Mouse (Mus musculus): Measurements from ENCODE around the gene Arfrp1.

DNA sequence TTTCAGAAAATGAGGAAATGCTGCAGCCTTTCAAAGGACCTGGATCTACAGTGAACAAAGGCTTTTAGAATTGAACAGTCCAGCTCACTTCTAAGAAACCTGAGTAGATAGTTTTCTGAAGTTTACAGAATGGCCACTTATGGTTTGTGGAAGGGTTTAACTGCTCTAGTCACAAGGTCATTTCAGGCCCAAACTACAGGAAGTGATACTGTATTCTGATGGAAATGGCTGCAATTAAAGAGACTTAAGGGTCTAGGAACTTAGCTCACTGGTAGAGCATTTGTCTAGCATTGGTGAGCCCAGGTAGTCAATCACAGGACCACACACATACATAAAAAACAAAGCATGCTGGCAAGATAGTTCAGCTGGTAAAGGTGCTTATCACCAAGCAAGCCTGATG, 32.7 kb downstream of the Arfrp1 start:
- no peak for TF ChIP-seq CTCF (conservative IDR thresholded peaks at IDR 0.05 in 1 of 2, IDR thresholded peaks at IDR 0.05 in 1 of 2; ENCODE audit: low read depth in 2 of 2, low read length in 2 of 2)
- TF ChIP-seq POLR2A (IDR thresholded peaks at IDR 0.05; ENCODE audit: low read depth, low read length), result no peak
- no peak for TF ChIP-seq EP300 (IDR thresholded peaks at IDR 0.05; ENCODE audit: low read length)
- no peak for TF ChIP-seq POLR2AphosphoS2 (IDR thresholded peaks at IDR 0.05; ENCODE audit: low read depth, low read length)
- no peak for TF ChIP-seq USF2 (conservative IDR thresholded peaks at IDR 0.05; ENCODE audit: low read depth, low read length)
- no peak for TF ChIP-seq HCFC1 (IDR thresholded peaks at IDR 0.05; ENCODE audit: low read depth, low read length)

Measured in CH12.LX (cell line).